Mouse (Mus musculus) heart, postnatal 0 days (tissue): ENCODE measurements around the gene Atic.

Experiments used
- CTCF ChIP-seq: IDR thresholded peaks from 2 replicates; pipeline ENCODE4 v1.5.1; 2016; ENCODE audit warnings: antibody characterized with exemption, control low read depth, low read depth
- EP300 ChIP-seq: IDR thresholded peaks from 2 replicates; pipeline ENCODE4 v1.6.1; 2016; ENCODE audit warnings: antibody characterized with exemption, low read depth

GRCm38 (mm10) chr1:71583302-71583701 is 26.4 kb downstream of the Atic start:
- TF ChIP-seq CTCF, result no peak
- TF ChIP-seq EP300, result no peak
